Mouse (Mus musculus): Measurements from ENCODE around the gene Gm8439. TPM values are rescaled to one million over a fixed set of nuclear protein-coding genes. Genes with fewer than 3 reads are reported as not detected.

Gene Gm8439
- 0.63 TPM in 1 of 2 replicates, not detected in the other for polyA plus RNA-seq (2012; rRNA removed; ENCODE audit: low replicate concordance)

DNA sequence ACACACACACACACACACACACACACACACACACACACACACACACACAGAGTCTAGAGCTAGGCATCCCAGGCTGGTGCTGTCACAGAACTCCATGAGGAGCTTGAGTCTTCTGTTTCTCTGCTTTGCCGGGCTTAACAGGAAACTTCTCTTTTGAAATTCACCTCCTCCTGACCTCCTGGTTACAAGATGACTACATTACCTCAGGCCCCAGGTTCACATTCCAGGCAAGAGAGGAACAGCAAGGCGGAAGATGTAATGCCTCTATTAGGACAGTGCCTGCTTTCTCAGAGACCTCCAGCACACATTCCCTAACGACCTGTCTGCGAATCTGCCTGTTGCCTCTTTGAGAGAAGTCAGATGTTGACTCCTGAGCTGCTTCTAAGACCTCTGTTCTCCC lies at the start of gene Gm8439:
Gm8439 (plus strand) TSS at position 301 of the 400 bp plus-strand sequence.

GRCm38 (mm10) chr4:120569486-120570437 lies 18.8 kb upstream of the Gm8439 start, which contains the start of gene Ctps:
Gene Ctps (minus strand): TSS chr4:120570276.

Other genes starting within 250 kb of the Gm8439 start
- gene Scmh1, start 183.5 kb upstream of the Gm8439 start, polyA plus RNA-seq (2012; rRNA removed; ENCODE audit: low replicate concordance): 30.3 and 74.0 TPM in 2 replicates
- gene Slfnl1, start 56.5 kb upstream of the Gm8439 start, polyA plus RNA-seq (2012; rRNA removed; ENCODE audit: low replicate concordance): 0.17 TPM in 1 of 2 replicates, not detected in the other
- gene Ctps, start 18.5 kb upstream of the Gm8439 start, polyA plus RNA-seq (2012; rRNA removed; ENCODE audit: low replicate concordance): 6.3 and 20.6 TPM in 2 replicates
- gene Cited4, start 77.8 kb downstream of the Gm8439 start, polyA plus RNA-seq (2012; rRNA removed; ENCODE audit: low replicate concordance): 1.2 and 36.9 TPM in 2 replicates
- 24.9 and 27.1 TPM in 2 replicates for gene Kcnq4, start 159.9 kb downstream of the Gm8439 start, polyA plus RNA-seq (2012; rRNA removed; ENCODE audit: low replicate concordance)
- gene Nfyc, start 242.8 kb downstream of the Gm8439 start, polyA plus RNA-seq (2012; rRNA removed; ENCODE audit: low replicate concordance): 129 and 178 TPM in 2 replicates

Data from subcutaneous adipose tissue, adult 2 months (tissue).